Mouse (Mus musculus): ENCODE measurements around the gene Lad1.
A peak's percentile ranks its signal among the peaks of the same experiment; 100 is the strongest.

Gene Lad1

DNA sequence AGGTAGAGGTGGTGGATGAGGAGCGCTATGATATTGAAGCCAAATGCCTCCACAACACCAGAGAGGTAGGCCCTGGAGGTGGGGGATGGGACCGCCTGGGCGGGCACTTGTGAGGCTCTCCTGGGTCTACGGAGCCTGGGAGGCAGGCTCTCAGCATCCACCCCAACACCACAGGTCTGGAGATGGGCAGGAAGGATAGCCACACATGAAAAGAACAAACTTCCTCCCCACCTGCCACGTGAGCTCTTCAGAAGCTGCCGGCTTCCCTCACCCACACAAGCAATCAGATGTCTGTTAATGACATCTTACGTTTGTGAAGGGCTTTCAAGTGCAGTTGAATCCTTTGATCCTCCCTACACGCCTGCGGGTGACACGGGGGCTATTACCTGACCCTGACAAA lies 10.9 kb upstream of the Lad1 start:
- DNase-seq (ENCODE audit: low spot score), result no peak

DNA sequence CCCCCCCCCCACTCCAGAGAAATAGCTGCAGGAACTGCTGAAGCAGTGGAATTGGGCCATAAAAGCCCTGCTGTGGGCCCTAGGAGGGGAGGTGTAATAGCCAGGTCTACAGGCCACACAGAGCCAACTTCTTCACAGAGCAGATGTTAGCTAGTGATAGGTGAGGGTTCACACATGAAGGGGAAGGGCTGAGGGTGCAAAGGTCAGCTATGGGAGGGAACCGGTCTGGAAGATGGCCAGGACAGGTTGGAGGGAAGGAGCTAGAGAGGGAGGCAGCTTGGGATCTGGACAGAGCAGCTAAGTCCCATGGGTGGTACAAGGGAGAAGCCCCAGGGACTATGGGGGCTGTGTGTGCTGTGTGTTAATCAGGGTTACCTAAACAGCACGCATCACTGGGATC lies 8.2 kb upstream of the Lad1 start:
- no peak for DNase-seq (ENCODE audit: low spot score)

DNA sequence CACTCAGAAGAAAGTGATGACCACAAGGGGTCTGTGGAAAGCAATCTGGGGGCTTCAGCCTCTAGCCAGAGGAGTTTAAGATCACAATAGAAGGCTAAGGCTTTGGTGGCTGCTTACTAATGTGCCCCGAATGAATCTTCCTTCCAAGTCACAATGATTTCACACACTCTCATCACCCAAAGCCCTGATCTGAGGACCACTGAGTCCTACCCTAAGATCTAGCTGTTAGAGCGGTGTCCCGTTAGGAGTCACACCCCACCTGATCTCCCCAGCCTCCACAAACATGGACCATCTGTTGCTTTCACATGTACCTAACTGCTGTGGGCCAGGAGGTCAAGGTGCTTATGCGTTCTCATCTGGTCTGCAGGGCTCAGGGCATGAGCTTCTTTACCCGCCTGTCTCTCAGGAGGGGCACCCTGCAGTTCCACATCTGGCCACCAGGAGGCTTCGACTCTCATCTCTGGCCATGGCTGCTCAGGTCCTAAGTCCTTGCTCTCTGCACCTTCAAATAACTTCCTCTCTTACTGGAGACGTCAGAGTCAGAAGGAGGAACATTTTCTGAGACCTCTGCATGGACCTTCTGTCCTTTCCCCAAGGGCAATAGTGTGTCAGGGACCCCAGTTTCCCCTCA lies 7.3 kb upstream of the Lad1 start:
- DNase-seq (ENCODE audit: low spot score), result peak; percentile 44

DNA sequence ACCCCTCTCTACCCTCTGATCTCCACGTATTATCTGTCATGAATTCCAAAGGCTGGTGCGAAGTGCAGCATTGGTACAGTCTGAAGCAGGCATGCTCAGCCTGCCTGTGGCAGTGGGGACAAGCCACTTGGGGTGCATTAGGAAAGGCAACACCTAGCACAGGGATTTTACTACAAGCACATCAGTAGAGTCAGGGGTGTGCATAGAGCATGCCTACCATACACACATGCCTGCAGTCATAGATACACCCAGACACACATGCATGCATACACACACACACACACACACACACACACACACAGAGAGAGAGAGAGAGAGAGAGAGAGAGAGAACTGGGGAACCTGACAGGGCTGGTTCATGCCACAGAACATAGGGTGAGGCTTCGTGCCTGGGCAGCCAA lies 6.2 kb upstream of the Lad1 start:
- no peak for DNase-seq (ENCODE audit: low spot score)

DNA sequence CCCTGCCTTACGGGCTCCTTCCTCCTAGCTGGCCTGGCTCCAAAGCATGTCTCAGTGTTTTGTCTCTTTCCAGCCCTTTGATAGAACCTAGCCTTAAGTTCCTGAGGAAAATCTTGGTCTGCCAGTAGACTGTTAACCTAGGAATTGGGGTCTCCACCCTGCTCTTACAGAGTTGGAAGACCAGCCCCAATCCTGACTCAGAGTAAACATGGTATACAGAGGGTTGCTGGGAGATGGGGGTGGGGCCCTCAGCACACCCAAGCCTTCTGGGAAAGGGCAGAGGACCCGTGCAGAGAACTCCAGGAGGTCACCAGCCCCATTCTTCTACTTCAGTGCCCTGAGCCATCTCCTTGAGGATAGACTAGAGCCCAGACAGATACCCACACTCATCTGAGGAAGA lies 5.8 kb upstream of the Lad1 start:
- no peak for DNase-seq (ENCODE audit: low spot score)

DNA sequence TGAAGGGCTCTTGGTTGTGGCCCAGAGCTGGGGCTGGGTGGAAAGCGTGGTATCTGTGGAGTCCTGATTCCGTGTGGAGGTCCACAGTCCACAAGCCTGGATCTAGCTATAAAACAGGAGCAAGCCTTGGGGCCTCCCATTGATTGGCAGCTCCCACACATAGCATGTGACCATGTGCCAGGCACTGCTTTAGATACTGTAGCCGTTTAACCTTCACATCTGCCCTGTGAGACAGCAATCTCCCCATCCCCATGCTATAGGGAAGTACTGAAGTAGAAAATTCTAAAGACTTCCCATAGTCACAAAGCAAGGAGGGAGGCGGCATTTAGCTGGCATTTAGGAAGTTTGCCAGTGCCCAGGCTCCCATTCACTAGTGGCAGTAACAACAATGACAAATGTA lies 5.3 kb upstream of the Lad1 start:
- no peak for DNase-seq (ENCODE audit: low spot score)

DNA sequence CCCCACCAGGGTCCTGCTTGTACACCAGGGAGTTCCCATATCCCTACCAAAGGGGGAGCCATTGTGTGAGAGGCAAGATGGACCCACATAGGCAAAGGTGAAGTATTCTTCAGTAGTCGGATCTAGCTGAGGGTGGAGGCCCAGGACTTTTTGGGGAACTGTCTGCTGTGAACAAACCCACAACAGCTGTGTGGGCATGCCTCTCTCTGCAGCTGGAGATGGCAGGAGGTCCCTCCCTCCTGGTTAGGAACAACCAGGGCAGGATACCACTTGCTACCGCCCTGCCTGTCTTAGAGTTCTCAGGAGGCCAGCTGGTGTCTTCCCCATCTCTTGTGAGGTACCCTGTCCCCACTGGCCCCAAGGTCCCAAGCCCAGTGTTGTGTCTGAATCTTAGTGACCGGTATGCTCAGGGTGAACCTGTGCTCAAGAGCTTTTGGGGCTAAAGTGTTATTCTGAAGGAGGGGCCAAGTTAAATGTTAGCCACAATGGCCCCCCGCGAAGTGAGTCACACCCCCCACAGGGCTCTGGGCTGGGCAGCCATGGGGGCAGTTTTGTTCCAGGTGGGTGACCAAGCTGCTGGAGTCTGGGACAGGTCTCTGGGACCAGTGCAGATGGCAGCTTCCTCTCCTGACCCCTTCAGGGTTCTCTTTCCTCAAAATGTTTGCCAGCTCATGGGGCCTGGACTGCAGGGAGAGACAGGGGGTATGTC lies 4.6 kb upstream of the Lad1 start:
- no peak for DNase-seq (ENCODE audit: low spot score)

DNA sequence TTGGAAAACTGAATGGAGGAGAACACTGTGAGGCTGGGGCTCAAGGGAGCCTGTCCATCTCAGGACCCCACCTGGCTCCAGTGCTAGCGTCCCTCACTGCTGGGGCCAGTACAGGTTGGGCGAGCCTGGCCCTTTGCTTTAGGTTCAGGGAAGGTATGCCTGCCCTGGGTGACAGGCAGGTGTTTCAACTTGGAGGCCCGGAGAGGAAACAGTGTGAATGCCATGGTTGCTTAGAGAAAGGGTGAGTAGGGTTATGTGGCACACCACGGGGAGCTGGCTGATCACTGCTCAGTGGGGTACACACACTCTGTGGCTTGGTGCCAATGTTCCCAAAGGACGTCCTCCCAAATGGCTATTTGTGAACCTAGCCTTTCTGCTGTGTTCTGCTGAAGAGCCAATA lies 3.9 kb upstream of the Lad1 start:
- DNase-seq (ENCODE audit: low spot score), result no peak

DNA sequence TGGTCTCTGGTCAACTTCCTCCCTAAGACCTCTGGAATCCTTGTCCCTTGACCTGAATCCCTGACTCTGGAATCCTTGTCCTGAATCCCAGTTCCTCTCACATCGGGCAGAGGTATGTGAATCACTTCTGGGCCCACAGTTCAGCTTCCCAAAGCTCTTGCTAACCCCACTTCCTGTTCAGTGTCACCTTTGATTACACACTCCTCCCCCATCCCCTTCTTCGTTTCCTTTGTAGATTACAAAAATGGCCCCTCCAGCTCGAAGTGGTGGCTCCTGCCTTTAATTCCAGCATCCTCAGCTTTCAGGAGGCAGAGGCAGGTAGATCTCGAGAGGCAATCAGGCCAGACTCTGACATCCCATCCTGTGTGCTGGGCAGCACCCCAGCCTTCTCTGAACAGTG lies 803 bp upstream of the Lad1 start:
- DNase-seq (ENCODE audit: low spot score), result no peak

DNA sequence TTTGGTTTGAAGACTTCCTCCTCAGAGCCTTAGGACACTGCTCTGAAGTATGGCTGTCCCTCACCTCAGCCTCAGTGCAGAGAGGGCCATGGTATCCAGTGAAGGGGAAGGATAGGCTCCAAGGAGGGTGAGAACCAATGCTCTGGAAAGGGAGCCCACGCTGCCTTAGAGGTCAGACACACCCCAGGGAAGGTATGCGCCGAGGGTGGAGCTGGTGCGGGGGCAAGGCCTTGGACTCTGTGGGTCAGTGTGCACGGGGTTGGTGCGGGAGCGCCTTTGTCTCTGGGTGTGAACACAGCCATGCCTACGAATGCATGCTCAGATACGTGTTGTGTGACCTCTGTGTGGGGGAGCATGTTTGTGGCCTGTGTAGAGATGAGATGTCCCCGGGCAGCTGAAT lies 1.7 kb downstream of the Lad1 start:
- no peak for DNase-seq (ENCODE audit: low spot score)

DNA sequence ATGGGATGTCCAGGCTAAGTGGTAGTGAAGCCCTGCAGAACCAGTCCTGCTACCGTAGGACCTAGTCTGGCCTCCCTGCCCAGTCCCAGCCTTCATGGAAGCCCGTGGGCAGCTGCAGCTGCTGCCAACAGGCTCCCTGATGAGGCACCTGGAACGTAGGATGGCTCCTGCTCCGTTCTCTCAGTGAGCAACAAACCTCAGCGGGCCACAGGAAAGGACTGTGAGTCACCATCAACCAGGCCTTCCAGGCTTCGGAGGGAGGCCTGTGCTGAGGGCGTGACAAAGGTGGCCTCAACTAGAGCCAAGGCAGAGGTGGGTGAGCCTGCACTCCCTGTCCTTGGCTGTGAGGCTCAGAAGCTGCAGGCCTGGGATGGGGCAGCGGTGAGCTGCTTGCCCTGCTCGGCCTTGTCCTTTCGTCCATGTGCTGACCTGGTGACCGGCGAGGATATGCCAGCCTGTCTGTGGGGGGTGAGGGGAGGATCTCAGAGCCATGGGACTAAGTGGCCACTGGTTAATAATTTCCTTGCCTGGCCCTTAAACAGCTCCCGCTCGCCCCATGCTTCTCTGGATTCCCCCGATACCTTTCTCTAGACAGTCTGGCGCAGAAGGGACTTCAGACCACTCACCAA lies 2.5 kb downstream of the Lad1 start:
- no peak for DNase-seq (ENCODE audit: low spot score)

DNA sequence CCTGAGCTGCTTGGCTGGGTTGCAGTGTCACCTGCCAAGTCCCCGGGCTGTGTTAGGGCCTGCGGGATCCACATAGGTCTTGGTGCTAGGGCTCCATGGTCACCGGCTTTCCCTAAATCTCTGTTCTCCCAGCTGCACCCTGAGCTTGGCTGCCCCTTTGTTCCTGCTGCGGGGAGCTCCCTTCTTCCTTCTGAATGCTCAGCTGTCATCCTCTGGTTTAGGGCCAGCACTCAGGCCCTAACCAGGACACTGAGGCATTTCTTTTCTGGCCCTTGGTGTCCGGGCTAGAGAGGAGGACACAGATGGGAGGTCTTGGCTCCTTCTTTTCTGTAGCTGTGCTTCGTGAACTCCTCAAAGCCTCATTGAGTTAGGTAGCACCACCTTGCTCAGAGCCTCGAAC lies 3.4 kb downstream of the Lad1 start:
- no peak for DNase-seq (ENCODE audit: low spot score)

DNA sequence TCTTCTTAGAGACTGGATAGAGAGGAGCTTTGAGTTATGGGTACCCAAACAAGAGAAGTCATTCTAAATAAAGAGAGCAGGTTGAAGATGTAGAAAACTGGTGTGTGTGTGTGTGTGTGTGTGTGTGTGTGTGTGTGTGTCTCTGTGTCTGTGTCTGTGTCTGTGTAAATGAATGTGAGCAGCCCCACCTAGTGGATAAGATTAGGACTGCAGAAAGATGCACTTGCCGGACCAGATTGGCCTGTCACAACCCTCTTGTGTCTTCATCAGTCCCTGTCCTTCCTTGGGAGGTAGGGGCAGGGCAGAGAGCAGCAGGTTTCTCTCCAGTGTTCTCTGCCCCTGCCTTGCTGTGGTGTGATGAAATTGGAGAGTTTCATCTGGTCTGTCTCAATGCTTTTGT lies 10.5 kb downstream of the Lad1 start:
- no peak for DNase-seq (ENCODE audit: low spot score)

DNA sequence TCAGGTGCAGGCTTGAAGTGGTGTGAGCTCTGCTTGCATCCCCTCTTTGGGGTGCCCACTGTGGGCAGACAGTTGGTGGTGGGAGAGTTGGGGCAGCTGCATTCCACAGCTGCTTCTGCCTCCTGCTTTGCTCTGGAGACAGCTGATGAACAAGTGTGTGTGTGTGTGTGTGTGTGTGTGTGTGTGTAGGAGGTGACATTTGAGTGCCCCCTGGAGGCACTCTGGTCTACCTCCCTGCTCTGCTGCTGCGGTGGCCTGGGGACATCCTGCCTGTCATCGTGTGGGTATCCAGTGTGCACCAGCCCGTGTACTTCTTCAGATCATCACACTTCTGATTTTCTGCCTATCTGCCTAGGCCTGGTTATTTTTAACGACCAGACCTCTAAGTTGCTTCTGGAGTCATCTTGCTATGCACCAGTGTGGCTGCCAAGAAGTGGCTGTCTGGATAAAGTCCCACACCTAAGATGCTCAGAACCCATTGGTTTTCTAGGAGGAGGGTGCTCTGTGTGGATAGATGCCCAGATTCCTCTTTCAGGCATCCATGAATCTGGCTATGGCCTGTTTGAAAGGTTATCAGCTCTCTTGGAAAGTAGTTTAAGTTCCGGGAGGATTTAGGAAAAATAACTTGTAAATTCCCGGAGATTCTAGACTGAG lies 15.9 kb downstream of the Lad1 start:
- DNase-seq (ENCODE audit: low spot score), result no peak

DNA sequence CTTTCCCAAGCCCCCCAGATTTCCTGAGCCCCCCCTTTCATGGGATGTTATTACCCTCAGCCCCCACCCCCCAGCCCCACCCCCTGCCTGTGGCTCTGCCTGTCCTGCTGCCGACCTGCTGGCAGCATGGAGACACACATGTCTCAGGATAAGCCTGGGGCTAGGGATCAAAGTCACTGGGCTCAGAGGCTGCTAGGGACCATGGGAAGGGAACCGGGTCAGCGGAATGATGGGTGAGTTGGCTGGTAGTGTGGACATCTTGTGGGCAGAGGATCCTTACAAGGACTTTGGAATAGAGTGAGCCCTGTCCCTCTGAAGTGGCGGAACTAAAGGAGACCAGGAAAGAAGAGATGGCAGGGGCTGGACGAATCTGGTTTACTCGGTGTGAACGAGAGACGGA lies 16.6 kb downstream of the Lad1 start:
- no peak for DNase-seq (ENCODE audit: low spot score)

DNA sequence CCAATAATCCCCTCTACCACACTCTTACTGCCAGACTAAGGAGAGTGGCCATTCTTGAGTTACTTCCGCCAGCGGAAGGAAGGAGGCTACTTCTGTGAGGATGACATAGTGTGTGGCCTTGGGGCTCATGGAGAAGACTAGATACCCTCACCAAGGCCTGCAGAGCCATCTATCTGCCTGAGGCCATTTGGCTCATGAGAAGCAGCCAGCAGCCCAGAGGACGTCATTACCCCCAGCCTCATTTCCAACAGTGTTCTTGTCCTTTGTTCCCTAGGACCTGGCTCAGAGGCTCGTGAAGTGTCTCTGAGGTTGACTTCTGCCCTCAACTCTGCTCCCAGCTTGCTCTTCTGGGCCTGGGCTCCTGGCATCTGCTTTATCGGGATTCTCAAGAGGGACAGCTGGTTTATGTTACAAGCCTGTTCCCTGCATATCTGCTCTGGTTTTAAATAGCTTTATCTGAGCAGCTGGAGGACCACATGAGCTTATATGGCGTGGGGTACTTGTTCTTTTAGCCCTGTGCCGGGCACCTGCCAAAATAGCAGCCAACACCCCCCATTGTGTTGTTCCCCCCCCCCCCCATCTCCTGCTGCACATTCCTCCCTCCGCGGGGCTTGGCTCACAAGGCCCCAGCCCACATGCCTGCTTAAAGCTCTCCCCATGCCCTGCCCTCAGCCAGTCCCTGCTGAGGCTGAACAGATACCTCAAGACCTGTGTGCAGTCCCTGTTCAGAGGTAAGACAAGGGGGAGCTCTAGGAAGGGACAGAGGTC lies 17.5 kb downstream of the Lad1 start, which contains the start of gene Tnnt2:
Tnnt2 (plus strand) TSS at position 639 of the 768 bp plus-strand sequence.
- no peak for DNase-seq (ENCODE audit: low spot score)

DNA sequence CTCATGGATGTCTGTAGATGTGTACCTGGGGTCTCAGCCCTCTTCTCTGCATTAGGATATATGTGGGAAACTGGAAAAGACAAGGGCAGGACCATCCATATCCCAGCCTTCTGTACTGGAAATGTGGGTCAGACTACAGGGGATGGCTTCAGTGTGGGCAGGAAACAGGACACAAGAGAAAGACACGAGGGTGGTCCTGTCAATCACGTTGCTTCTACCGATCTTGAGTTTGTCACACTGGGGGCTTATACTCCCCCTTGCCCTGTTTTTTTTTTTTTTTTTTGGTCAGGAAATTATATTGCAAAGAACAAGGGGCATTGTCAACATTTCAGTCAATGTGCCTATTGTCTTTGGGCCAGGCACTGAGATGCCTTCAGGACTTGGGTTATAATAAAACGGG lies 20.2 kb downstream of the Lad1 start:
- no peak for DNase-seq (ENCODE audit: low spot score)

DNA sequence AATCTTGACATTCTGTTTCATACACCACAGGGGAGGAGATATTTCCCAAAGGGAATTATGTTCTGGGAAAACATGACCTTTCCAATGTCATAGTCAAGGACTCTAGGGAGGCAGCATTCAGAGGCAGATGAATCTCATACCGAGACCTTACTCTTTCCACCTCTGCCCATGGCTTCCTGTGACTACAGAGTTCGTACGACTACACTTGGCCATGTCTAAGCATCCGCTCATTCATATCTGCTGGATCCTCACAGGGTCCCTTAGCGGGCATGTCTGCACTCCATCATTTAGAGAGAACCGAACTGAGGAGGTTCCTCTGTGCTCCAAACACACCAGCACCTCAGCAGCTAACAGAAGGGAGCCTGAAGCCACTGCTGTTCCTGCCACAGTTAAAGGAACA lies 20.7 kb downstream of the Lad1 start:
- no peak for DNase-seq (ENCODE audit: low spot score)

DNA sequence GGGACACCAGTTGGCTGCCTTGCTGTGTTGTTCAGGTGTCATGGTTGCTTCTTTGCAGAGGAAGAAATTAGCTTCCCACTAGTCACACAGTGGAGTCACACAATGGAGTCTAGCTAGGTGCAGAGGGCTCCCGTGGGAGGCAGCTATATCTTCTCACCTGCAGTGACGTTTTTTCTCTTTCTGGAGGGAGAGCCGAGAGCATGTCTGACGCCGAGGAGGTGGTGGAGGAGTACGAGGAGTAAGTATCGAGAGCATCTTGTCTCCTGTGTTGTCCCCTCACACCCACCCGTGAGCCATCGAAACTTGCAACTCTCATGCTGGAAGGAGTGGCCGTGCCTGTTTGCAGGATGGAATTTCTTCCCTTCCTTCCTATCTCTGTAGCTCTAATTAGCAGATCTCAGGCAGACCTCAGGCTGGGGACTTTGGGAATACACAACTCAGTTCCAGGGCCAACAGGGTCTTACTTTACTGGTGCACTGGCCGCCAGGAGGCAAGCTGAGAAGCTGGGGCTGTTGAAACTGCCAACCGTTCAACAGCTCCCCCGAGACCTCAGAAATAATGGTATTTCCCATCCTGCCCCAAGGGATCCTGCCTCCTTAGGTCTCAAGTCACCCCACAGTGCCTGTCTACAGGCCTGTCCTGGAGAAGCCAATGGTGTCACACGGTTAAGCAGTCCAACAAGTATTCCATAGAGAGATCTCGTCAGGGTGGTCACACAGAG lies 22.4 kb downstream of the Lad1 start:
- DNase-seq (ENCODE audit: low spot score), result no peak

DNA sequence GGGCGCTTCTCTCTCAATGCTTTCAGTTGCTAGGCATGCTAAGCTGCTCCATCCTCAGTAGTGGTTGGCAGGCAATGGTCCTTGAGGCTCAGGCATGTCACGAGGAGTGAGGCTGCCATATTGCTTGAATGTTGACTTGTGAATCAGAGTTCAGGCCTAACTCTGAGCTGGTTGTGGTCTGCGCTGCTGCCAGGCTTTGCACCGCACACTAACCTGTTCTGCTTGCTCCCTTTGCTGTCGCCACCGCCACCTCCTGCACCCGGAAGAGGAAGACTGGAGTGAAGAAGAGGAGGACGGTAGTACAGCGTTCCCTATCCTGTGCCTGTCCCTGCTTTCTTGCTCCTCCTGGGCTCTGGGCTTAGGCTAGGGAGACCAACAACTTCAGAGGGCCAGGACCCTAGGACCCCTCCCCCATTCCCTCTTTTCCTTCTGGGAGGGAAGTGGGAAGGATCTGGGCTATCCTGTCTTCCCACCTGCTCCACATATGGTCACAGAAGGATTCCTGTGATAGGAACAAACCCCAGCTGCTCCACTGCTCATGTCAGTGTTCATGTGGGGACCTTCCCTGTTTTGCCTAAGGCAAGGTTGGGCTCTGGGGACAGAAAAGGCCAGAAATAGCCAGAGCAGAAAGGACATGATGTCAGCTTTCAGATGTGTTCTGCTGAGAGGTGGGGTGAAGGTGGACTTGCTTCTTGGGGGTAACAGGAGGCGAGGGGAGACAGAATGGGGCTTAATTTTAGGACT lies 25.3 kb downstream of the Lad1 start:
- DNase-seq (ENCODE audit: low spot score), result no peak

DNA sequence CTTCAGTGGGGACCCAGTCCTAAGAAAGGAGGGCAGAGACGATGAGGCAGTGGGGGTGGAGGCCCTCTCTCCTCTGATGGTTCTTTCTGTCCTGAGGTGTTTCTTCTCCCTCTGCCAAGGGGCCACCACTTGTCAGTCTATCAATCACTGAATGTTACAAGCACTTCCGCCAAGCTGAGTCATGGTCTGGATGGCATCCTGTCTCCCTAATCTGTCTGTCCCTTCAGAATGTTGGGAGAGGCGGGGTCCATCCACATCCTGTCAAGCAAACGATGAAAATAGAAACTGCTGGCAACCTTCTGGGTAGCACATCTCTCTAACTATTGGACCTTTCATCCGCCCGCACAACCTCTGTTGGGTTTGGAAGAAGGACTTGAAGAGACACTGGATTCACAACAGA lies 26.1 kb downstream of the Lad1 start:
- no peak for DNase-seq (ENCODE audit: low spot score)
